Comparison of ENCODE assay signal across 8 mouse cellular contexts in the genomic region with DNA sequence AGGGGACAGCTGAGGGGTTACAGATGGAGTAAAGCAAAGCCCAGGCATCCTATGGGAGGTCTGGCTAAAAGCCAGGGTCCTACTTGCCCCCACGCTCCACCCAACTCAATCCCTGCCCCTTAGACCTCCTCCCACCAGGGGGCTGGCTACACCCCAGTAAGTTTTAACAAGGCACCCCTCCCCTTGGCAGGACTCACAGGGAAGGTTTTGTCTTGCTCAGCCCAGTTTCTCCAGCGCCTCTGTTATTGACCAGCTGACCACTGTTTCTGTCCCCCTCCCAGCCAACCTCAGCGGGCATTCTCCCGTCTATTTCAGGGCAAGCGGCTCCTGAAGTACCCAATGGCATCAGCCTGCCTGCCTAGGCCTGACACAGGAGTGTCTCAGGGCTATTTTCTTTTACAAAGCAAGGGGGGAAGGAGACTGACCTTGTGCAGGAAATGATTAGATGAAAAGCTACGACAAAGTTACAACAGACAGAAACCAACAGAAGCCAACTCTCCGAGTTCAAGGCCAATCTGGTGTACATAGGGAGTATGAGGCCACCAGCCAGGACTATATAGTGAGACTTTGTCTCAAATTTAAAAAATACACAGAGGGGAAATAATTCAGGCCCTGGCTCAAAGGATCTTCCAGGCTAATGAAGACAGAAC. TPM values are rescaled to one million over a fixed set of nuclear protein-coding genes. Genes with fewer than 3 reads are reported as not detected.
DNase-seq lines count a peak whose midpoint lies in the region; ATAC-seq and TF ChIP-seq lines count a peak whose summit lies in the region.

No protein-coding gene starts in this region.

- intact Hi-C loops in left cerebral cortex, postnatal 4 days (cut with DNase I), result no loop called here
- intact Hi-C loops in heart, postnatal 10 days (cut with DNase I), result loop anchor here (5.0 kb wide), 1 partner anchor 35 kb away; no protein-coding TSS in a partner anchor

- no peak overlapping the region for H3K9ac ChIP-seq in forebrain, embryonic 16.5 days (replicated peaks; ENCODE audit: low read depth, low read length)

- peak; percentile 72 for DNase-seq in left cerebral cortex, postnatal 4 days
- DNase-seq in left cerebral cortex, adult 11 months (ENCODE audit: low spot score), result no peak
- no peak for DNase-seq in embryonic facial prominence, embryonic 10.5 days (ENCODE audit: low spot score)
- DNase-seq in heart, postnatal 10 days, result peak; percentile 62 to 64
- peak; percentile 60 for DNase-seq in skeletal muscle tissue, adult 2 months (ENCODE audit: low read depth, low spot score)

- peaks cover 16% of the 10 kb centered on the region for H3K36me3 ChIP-seq in embryonic facial prominence, embryonic 10.5 days (replicated peaks)
- no peaks in the 10 kb centered on the region for H3K36me3 ChIP-seq in forebrain, embryonic 16.5 days (ENCODE audit: control insufficient read depth, insufficient read depth)

- H3K9me3 ChIP-seq in embryonic facial prominence, embryonic 10.5 days, result no peaks in the 10 kb centered on the region
- H3K9me3 ChIP-seq in forebrain, embryonic 16.5 days (ENCODE audit: control insufficient read depth, low read length), result no peaks in the 10 kb centered on the region

- H3K4me2 ChIP-seq in forebrain, embryonic 16.5 days (ENCODE audit: low read length), result no peak overlapping the region

- no peaks in the 10 kb centered on the region for H3K27me3 ChIP-seq in embryonic facial prominence, embryonic 10.5 days (replicated peaks; ENCODE audit: low read depth, poor library complexity, severe bottlenecking)
- H3K27me3 ChIP-seq in forebrain, embryonic 16.5 days (replicated peaks; ENCODE audit: control insufficient read depth, insufficient read depth, low read length), result no peaks in the 10 kb centered on the region

- H3K4me3 ChIP-seq in bone marrow macrophage, adult 2 months (ENCODE audit: insufficient read depth, low read length), result peak overlapping the region; percentile 79
- no peak overlapping the region for H3K4me3 ChIP-seq in embryonic facial prominence, embryonic 10.5 days
- H3K4me3 ChIP-seq in forebrain, embryonic 16.5 days (replicated peaks; ENCODE audit: low read length), result no peak overlapping the region

- H3K4me1 ChIP-seq in bone marrow macrophage, adult 2 months (ENCODE audit: control insufficient read depth, insufficient read depth, low read length), result peaks cover 35% of the 10 kb centered on the region
- H3K4me1 ChIP-seq in embryonic facial prominence, embryonic 10.5 days, result peaks cover 57% of the 10 kb centered on the region
- H3K4me1 ChIP-seq in forebrain, embryonic 16.5 days (replicated peaks; ENCODE audit: control insufficient read depth, insufficient read depth, low read length), result peaks cover 15% of the 10 kb centered on the region

- no peak for TF ChIP-seq POLR2A in bone marrow macrophage, adult 2 months (IDR thresholded peaks at IDR 0.05; ENCODE audit: borderline replicate concordance, low read depth, low read length)

- no peak for TF ChIP-seq CTCF in bone marrow macrophage, adult 2 months (IDR thresholded peaks at IDR 0.05; ENCODE audit: low read depth, low read length)

- peak overlapping the region; percentile 92 for H3K27ac ChIP-seq in bone marrow macrophage, adult 2 months (ENCODE audit: insufficient read depth, low read depth, low read length)
- peak overlapping the region; percentile 48 for H3K27ac ChIP-seq in embryonic facial prominence, embryonic 10.5 days (replicated peaks)
- no peak overlapping the region for H3K27ac ChIP-seq in forebrain, embryonic 16.5 days (ENCODE audit: low read length)

- 30% methylated on average over 7 of the region's 7 CpGs for WGBS in embryonic facial prominence, embryonic 10.5 days
- WGBS in forebrain, embryonic 16.5 days, result 31% methylated on average over 7 of the region's 7 CpGs

- no peak for ATAC-seq in megakaryocyte-erythroid progenitor cell, adult 5-6 weeks (replicated peaks; ENCODE audit: low FRiP score, low TSS enrichment, poor library complexity, severe bottlenecking)
- no peak for ATAC-seq in forebrain, embryonic 16.5 days

RNA-seq across cellular contexts. Expression of gene Plekho2, which starts 2.9 kb away (rescaled TPM):
- total RNA-seq in left cerebral cortex, postnatal 4 days (2021), result 1 to 10 TPM; 6.1 to 7.0 TPM
- 193 and 213 TPM in 2 replicates for polyA plus RNA-seq in bone marrow macrophage, adult 2 months (2012; ENCODE audit: insufficient read depth, insufficient read length, missing spikeins)
- polyA plus RNA-seq in embryonic facial prominence, embryonic 10.5 days (2016; fragmentation: Nextera tagmentation; extraction: Ambion mirVana), result 14.3 and 15.2 TPM in 2 replicates
- 10 to 100 TPM; 18.3 to 21.2 TPM for total RNA-seq in heart, postnatal 10 days (2021)
- total RNA-seq in megakaryocyte-erythroid progenitor cell, adult 5-6 weeks (2014; fragmentation: Nextera tagmentation), result 29.1 and 29.3 TPM in 2 replicates
- total RNA-seq in megakaryocyte-erythroid progenitor cell, adult 5-6 weeks (2017), result 14.2 and 16.8 TPM in 2 replicates
- polyA plus RNA-seq in forebrain, embryonic 16.5 days (2015; fragmentation: Nextera tagmentation; extraction: Ambion mirVana), result 4.7 and 5.7 TPM in 2 replicates

RNA-seq across cellular contexts. Expression of gene Pif1, which starts 10.0 kb away (rescaled TPM):
- total RNA-seq in left cerebral cortex, postnatal 4 days (2021), result 1 to 10 TPM; 1.7 to 1.9 TPM
- polyA plus RNA-seq in bone marrow macrophage, adult 2 months (2012; ENCODE audit: insufficient read depth, insufficient read length, missing spikeins), result 3.8 and 4.4 TPM in 2 replicates
- 27.7 and 28.0 TPM in 2 replicates for polyA plus RNA-seq in embryonic facial prominence, embryonic 10.5 days (2016; fragmentation: Nextera tagmentation; extraction: Ambion mirVana)
- total RNA-seq in heart, postnatal 10 days (2021), result 1 to 10 TPM; 1.9 to 2.4 TPM
- 5.0 and 14.3 TPM in 2 replicates for total RNA-seq in megakaryocyte-erythroid progenitor cell, adult 5-6 weeks (2014; fragmentation: Nextera tagmentation)
- 6.5 and 6.6 TPM in 2 replicates for total RNA-seq in megakaryocyte-erythroid progenitor cell, adult 5-6 weeks (2017)
- 8.9 and 10.2 TPM in 2 replicates for polyA plus RNA-seq in forebrain, embryonic 16.5 days (2015; fragmentation: Nextera tagmentation; extraction: Ambion mirVana)

RNA-seq across cellular contexts. Expression of gene Rbpms2, which starts 52.5 kb away (rescaled TPM):
- 1 to 10 TPM; 1.8 to 2.4 TPM for total RNA-seq in left cerebral cortex, postnatal 4 days (2021)
- polyA plus RNA-seq in bone marrow macrophage, adult 2 months (2012; ENCODE audit: insufficient read depth, insufficient read length, missing spikeins), result not detected in 2 replicates
- polyA plus RNA-seq in embryonic facial prominence, embryonic 10.5 days (2016; fragmentation: Nextera tagmentation; extraction: Ambion mirVana), result 26.2 and 26.4 TPM in 2 replicates
- total RNA-seq in heart, postnatal 10 days (2021), result 10 to 100 TPM; 54.4 to 57.7 TPM
- total RNA-seq in megakaryocyte-erythroid progenitor cell, adult 5-6 weeks (2014; fragmentation: Nextera tagmentation), result 1.9 TPM in 1 of 2 replicates, not detected in the other
- 2.5 and 2.8 TPM in 2 replicates for total RNA-seq in megakaryocyte-erythroid progenitor cell, adult 5-6 weeks (2017)
- polyA plus RNA-seq in forebrain, embryonic 16.5 days (2015; fragmentation: Nextera tagmentation; extraction: Ambion mirVana), result 3.2 and 3.4 TPM in 2 replicates

RNA-seq across cellular contexts. Expression of gene Ankdd1a, which starts 57.0 kb away (rescaled TPM):
- total RNA-seq in left cerebral cortex, postnatal 4 days (2021), result 1 to 10 TPM; 1.3 to 2.1 TPM
- polyA plus RNA-seq in bone marrow macrophage, adult 2 months (2012; ENCODE audit: insufficient read depth, insufficient read length, missing spikeins), result 4.1 and 6.4 TPM in 2 replicates
- polyA plus RNA-seq in embryonic facial prominence, embryonic 10.5 days (2016; fragmentation: Nextera tagmentation; extraction: Ambion mirVana), result not detected in 2 replicates
- total RNA-seq in heart, postnatal 10 days (2021), result under 1 TPM in 1 of 2 experiments, not detected in 1; 0.22 TPM
- total RNA-seq in megakaryocyte-erythroid progenitor cell, adult 5-6 weeks (2014; fragmentation: Nextera tagmentation), result not detected in 2 replicates
- not detected in 2 replicates for total RNA-seq in megakaryocyte-erythroid progenitor cell, adult 5-6 weeks (2017)
- polyA plus RNA-seq in forebrain, embryonic 16.5 days (2015; fragmentation: Nextera tagmentation; extraction: Ambion mirVana), result 0.24 and 0.46 TPM in 2 replicates

Comparison
In these comparisons a context has a peak if more than half of its experiments do, and no peak if none do; other contexts are left out.
1. DNase-seq: peak in left cerebral cortex, postnatal 4 days (single experiment), heart, postnatal 10 days (2 of 2) and skeletal muscle tissue, adult 2 months (single experiment); none in left cerebral cortex, adult 11 months (single experiment) and embryonic facial prominence, embryonic 10.5 days (single experiment).
2. RNA of gene Rbpms2, which starts 52.5 kb away (total RNA-seq): 54.4 to 57.7 TPM in heart, postnatal 10 days; 1.9 to 2.8 TPM in megakaryocyte-erythroid progenitor cell, adult 5-6 weeks and 1.8 to 2.4 TPM in left cerebral cortex, postnatal 4 days; every median in the first group is over 10 times any median in the second.